Mouse (Mus musculus) embryonic facial prominence, embryonic 13.5 days (tissue): ENCODE data around the gene Cep164. TPM values are rescaled to one million over a fixed set of nuclear protein-coding genes. Genes with fewer than 3 reads are reported as not detected.

ENCODE experiments used
- ATAC-seq: fragments of 200-750 bp; cut with Nextera tagmentation; 2 replicates; pipeline ENCODE4 v1.8.0; 2017; ENCODE audit warnings: low read depth; ENCODE audit not compliant: insufficient number of reproducible peaks, insufficient read depth, low FRiP score, low TSS enrichment
- H3K27ac ChIP-seq: fragments of 300-500 bp; sonication (generic); 2 replicates; pipeline ENCODE4 v1.5.1; 2015; ENCODE audit warnings: moderate library complexity, mild to moderate bottlenecking, inconsistent platforms
- H3K27me3 ChIP-seq: fragments of 300-500 bp; sonication (generic); 2 replicates; pipeline ENCODE4 v1.6.1; 2015; ENCODE audit warnings: mild to moderate bottlenecking, inconsistent platforms
- H3K36me3 ChIP-seq: fragments of 300-500 bp; sonication (generic); 2 replicates; pipeline ENCODE4 v1.6.1; 2015; ENCODE audit warnings: mild to moderate bottlenecking, inconsistent platforms
- H3K4me1 ChIP-seq: fragments of 300-500 bp; sonication (generic); 2 replicates; pipeline ENCODE4 v1.6.1; 2015; ENCODE audit warnings: inconsistent platforms
- H3K4me2 ChIP-seq: fragments of 300-500 bp; sonication (generic); 2 replicates; pipeline ENCODE4 v1.6.1; 2015; ENCODE audit warnings: moderate library complexity, mild to moderate bottlenecking, inconsistent platforms
- H3K4me3 ChIP-seq: fragments of 300-500 bp; sonication (generic); 2 replicates; pipeline ENCODE4 v1.5.1; 2015; ENCODE audit warnings: mild to moderate bottlenecking, inconsistent platforms
- H3K9ac ChIP-seq: fragments of 300-500 bp; sonication (generic); 2 replicates; pipeline ENCODE4 v1.6.1; 2015; ENCODE audit warnings: mild to moderate bottlenecking, inconsistent platforms
- H3K9me3 ChIP-seq: fragments of 300-500 bp; sonication (generic); 2 replicates; pipeline ENCODE4 v1.6.1; 2016; ENCODE audit warnings: inconsistent platforms
- WGBS: fragments of 180-500 bp; shearing (Covaris S2); methylation state at CpG from one replicate; pipeline ENCODE4 v1.1.7; 2015; ENCODE audit warnings: mixed read lengths; 5-methylcytosine and 5-hydroxymethylcytosine counted together
- polyA plus RNA-seq: library from polyadenylated mRNA; unstranded; fragments of >200 nt; fragmentation: Nextera tagmentation; extraction: Ambion mirVana; gene quantifications from 2 replicates; pipeline ENCODE4 v1.2.1, GENCODE M21; 2015

The Cep164 gene
- polyA plus RNA-seq, 1 experiment from 2014 or later: 34.3 TPM

- H3K4me2 ChIP-seq: peak overlapping the region; percentile 99
- H3K4me3 ChIP-seq: peak overlapping the region; percentile 88
- H3K4me1 ChIP-seq: peaks cover 34% of the 10 kb centered on the region
- no peak overlapping the region; the same call in 1 of the 2 replicates for H3K9ac ChIP-seq
- H3K9me3 ChIP-seq: no peaks in the 10 kb centered on the region
- 22% methylated on average over 4 of the region's 4 CpGs for WGBS
- ATAC-seq: no peak
- H3K27ac ChIP-seq: no peak overlapping the region
- no peaks in the 10 kb centered on the region for H3K36me3 ChIP-seq
- H3K27me3 ChIP-seq: no peaks in the 10 kb centered on the region
Observed at GRCm38 (mm10) chr9:45838069-45838433, 9.6 kb upstream of the Cep164 start.

GRCm38 (mm10) chr9:45833461-45833860 lies 5.0 kb upstream of the Cep164 start:
- 79% methylated on average over 2 of the region's 2 CpGs for WGBS
- no peak overlapping the region for H3K4me2 ChIP-seq

GRCm38 (mm10) chr9:45832898-45833297 lies 4.4 kb upstream of the Cep164 start:
- Histone ChIP-seq H3K9ac (no peak overlapping the region), H3K4me1 (peaks cover under 1% of the 10 kb centered on the region; the same call in 1 of the 2 replicates), H3K4me2 (no peak overlapping the region), H3K36me3 (0 out of 2 replicates have a peak, but pooled peaks cover 3% of the 10 kb centered on the region), H3K27ac (no peak overlapping the region), H3K9me3 (no peaks in the 10 kb centered on the region), H3K4me3 (no peak overlapping the region), H3K27me3 (no peaks in the 10 kb centered on the region)
- WGBS: 93% methylated on average over 2 of the region's 2 CpGs
- no peak for ATAC-seq

More at GRCm38 (mm10) chr9:45833461-45833860, 5.0 kb upstream of the Cep164 start:
- Histone ChIP-seq H3K27ac (no peak overlapping the region), H3K4me1 (peaks cover 3% of the 10 kb centered on the region; the same call in 1 of the 2 replicates), H3K9ac (no peak overlapping the region), H3K4me3 (no peak overlapping the region), H3K36me3 (0 out of 2 replicates have a peak, but pooled peaks cover 3% of the 10 kb centered on the region), H3K9me3 (no peaks in the 10 kb centered on the region), H3K27me3 (no peaks in the 10 kb centered on the region)
- ATAC-seq: no peak

GRCm38 (mm10) chr9:45829107-45829506 lies 616 bp upstream of the Cep164 start:
- no peak overlapping the region for H3K9ac ChIP-seq
- 26% methylated on average over 10 of the region's 10 CpGs for WGBS
- no peaks in the 10 kb centered on the region for H3K9me3 ChIP-seq
- H3K36me3 ChIP-seq: 0 out of 2 replicates have a peak, but pooled peaks cover 3% of the 10 kb centered on the region
- H3K4me1 ChIP-seq: peaks cover 9% of the 10 kb centered on the region
- peak overlapping the region; percentile 80 for H3K4me2 ChIP-seq
- H3K27ac ChIP-seq: no peak overlapping the region
- ATAC-seq: no peak
- no peaks in the 10 kb centered on the region for H3K27me3 ChIP-seq
- peak overlapping the region; percentile 74 for H3K4me3 ChIP-seq

- H3K9ac ChIP-seq: peak overlapping the region; percentile 79
- H3K4me3 ChIP-seq: peak overlapping the region; percentile 74
- H3K9me3 ChIP-seq: no peaks in the 10 kb centered on the region
- no peak for ATAC-seq
- H3K4me2 ChIP-seq: peak overlapping the region; percentile 80
- H3K27me3 ChIP-seq: no peaks in the 10 kb centered on the region
- H3K36me3 ChIP-seq: peaks cover 11% of the 10 kb centered on the region
- H3K4me1 ChIP-seq: peaks cover 9% of the 10 kb centered on the region
- 3% methylated on average over 23 of the region's 23 CpGs for WGBS
- H3K27ac ChIP-seq: peak overlapping the region; percentile 88
Observed at GRCm38 (mm10) chr9:45827663-45828290, 714 bp downstream of the Cep164 start.

GRCm38 (mm10) chr9:45818406-45819011 lies 10.0 kb downstream of the Cep164 start:
- Histone ChIP-seq H3K27me3 (no peaks in the 10 kb centered on the region), H3K36me3 (peaks cover 52% of the 10 kb centered on the region), H3K4me3 (no peak overlapping the region), H3K9ac (no peak overlapping the region), H3K9me3 (no peaks in the 10 kb centered on the region), H3K27ac (no peak overlapping the region), H3K4me1 (no peaks in the 10 kb centered on the region), H3K4me2 (no peak overlapping the region)
- 84% methylated on average over 9 of the region's 9 CpGs for WGBS
- ATAC-seq: no peak

- no peak overlapping the region for H3K4me3 ChIP-seq
- H3K9me3 ChIP-seq: no peaks in the 10 kb centered on the region
- no peaks in the 10 kb centered on the region for H3K4me1 ChIP-seq
- no peak overlapping the region for H3K9ac ChIP-seq
- H3K36me3 ChIP-seq: peaks cover 41% of the 10 kb centered on the region
- no peak overlapping the region for H3K27ac ChIP-seq
- ATAC-seq: no peak
- H3K4me2 ChIP-seq: no peak overlapping the region
- 73% methylated on average over 10 of the region's 10 CpGs for WGBS
- H3K27me3 ChIP-seq: no peaks in the 10 kb centered on the region
Observed at GRCm38 (mm10) chr9:45815525-45815924, 13.0 kb downstream of the Cep164 start.

- H3K4me1 ChIP-seq: no peaks in the 10 kb centered on the region
- H3K4me2 ChIP-seq: no peak overlapping the region
- peaks cover 43% of the 10 kb centered on the region for H3K36me3 ChIP-seq
- no peak overlapping the region for H3K27ac ChIP-seq
- no peaks in the 10 kb centered on the region for H3K9me3 ChIP-seq
- no peak overlapping the region for H3K4me3 ChIP-seq
- WGBS: 80% methylated on average over 9 of the region's 9 CpGs
- ATAC-seq: no peak
- no peaks in the 10 kb centered on the region for H3K27me3 ChIP-seq
- no peak overlapping the region for H3K9ac ChIP-seq
Observed at GRCm38 (mm10) chr9:45815113-45815512, 13.4 kb downstream of the Cep164 start.

- no peak overlapping the region for H3K27ac ChIP-seq
- no peaks in the 10 kb centered on the region for H3K9me3 ChIP-seq
- no peak overlapping the region for H3K9ac ChIP-seq
- H3K4me3 ChIP-seq: no peak overlapping the region
- 73% methylated on average over 5 of the region's 5 CpGs for WGBS
- H3K27me3 ChIP-seq: no peaks in the 10 kb centered on the region
- ATAC-seq: no peak
- no peaks in the 10 kb centered on the region for H3K4me1 ChIP-seq
- peaks cover 38% of the 10 kb centered on the region for H3K36me3 ChIP-seq
- no peak overlapping the region for H3K4me2 ChIP-seq
Observed at GRCm38 (mm10) chr9:45811946-45812345, 16.5 kb downstream of the Cep164 start.

GRCm38 (mm10) chr9:45807761-45808160 lies 20.7 kb downstream of the Cep164 start:
- H3K9ac ChIP-seq: no peak overlapping the region
- no peak overlapping the region for H3K4me3 ChIP-seq
- H3K27ac ChIP-seq: no peak overlapping the region
- peaks cover 47% of the 10 kb centered on the region for H3K36me3 ChIP-seq
- WGBS: 79% methylated on average over 8 of the region's 8 CpGs
- no peak for ATAC-seq
- no peak overlapping the region for H3K4me2 ChIP-seq
- H3K27me3 ChIP-seq: no peaks in the 10 kb centered on the region
- 0 out of 2 replicates have a peak, but pooled peaks cover 4% of the 10 kb centered on the region for H3K4me1 ChIP-seq
- H3K9me3 ChIP-seq: no peaks in the 10 kb centered on the region

GRCm38 (mm10) chr9:45807337-45807736 lies 21.2 kb downstream of the Cep164 start:
- ATAC-seq: no peak
- Histone ChIP-seq H3K9me3 (no peaks in the 10 kb centered on the region), H3K4me2 (no peak overlapping the region), H3K36me3 (peaks cover 47% of the 10 kb centered on the region), H3K27me3 (no peaks in the 10 kb centered on the region), H3K9ac (no peak overlapping the region), H3K4me1 (0 out of 2 replicates have a peak, but pooled peaks cover 4% of the 10 kb centered on the region), H3K4me3 (no peak overlapping the region), H3K27ac (no peak overlapping the region)
- 83% methylated on average over 11 of the region's 11 CpGs for WGBS

GRCm38 (mm10) chr9:45806847-45807246 lies 21.6 kb downstream of the Cep164 start:
- H3K36me3 ChIP-seq: peaks cover 47% of the 10 kb centered on the region

More at GRCm38 (mm10) chr9:45806847-45807246, 21.6 kb downstream of the Cep164 start:
- Histone ChIP-seq H3K27me3 (no peaks in the 10 kb centered on the region), H3K9me3 (no peaks in the 10 kb centered on the region), H3K9ac (no peak overlapping the region), H3K4me1 (0 out of 2 replicates have a peak, but pooled peaks cover 4% of the 10 kb centered on the region), H3K4me2 (no peak overlapping the region), H3K27ac (no peak overlapping the region), H3K4me3 (no peak overlapping the region)
- 93% methylated on average over 11 of the region's 11 CpGs for WGBS
- no peak for ATAC-seq
